Mouse (Mus musculus) colon, adult 2 months (tissue): ENCODE measurements around the gene Gm13083. TPM values are rescaled to one million over a fixed set of nuclear protein-coding genes. Genes with fewer than 3 reads are reported as not detected.

ENCODE experiments used
- polyA plus RNA-seq: library from polyadenylated mRNA; depleted of rRNA; stranded (reverse); fragments of >200 nt; gene quantifications from 2 replicates; pipeline ENCODE4 v1.2.3, GENCODE M21; 2012; rRNA removed

The Gm13083 gene
- polyA plus RNA-seq = not detected in 2 replicates

DNA sequence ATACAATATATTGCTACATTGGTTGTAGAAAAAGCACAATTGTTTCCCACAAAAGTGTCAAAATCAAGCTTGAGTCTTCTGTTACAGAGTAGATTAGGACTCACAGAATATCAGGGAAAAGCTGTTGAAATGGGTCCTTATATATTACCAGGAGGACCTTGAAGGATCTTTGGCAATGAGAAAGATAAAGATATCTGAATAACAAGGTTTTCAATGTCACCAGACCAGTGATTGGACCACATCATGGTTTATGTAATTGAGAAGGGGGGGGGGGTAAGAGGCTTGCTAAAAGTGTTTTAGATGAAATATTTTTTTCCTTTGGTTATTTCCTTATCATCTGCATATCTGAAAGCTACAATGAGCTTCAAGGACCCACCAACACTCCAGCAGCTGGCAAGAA is at the start of gene Gm13083:
Gene Gm13083 (plus strand): TSS at position 301 of the 400 bp plus-strand sequence.

GRCm38 (mm10) chr4:143657146-143657545 is 42.3 kb downstream of the Gm13083 start, which contains the start of gene Gm13088:
Gm13088 (minus strand) TSS chr4:143657246.

Other genes starting within 250 kb of the Gm13083 start
- gene Pramel1, start 220.6 kb upstream of the Gm13083 start, polyA plus RNA-seq = not detected in 2 replicates
- 5.8 and 5.9 TPM in 2 replicates for gene Pramef8, start 202.6 kb upstream of the Gm13083 start, polyA plus RNA-seq
- not detected in 2 replicates for gene Oog4, start 164.7 kb upstream of the Gm13083 start, polyA plus RNA-seq
- not detected in 2 replicates for gene Gm13043, start 103.7 kb upstream of the Gm13083 start, polyA plus RNA-seq
- not detected in 2 replicates for gene Gm13040, start 79.0 kb upstream of the Gm13083 start, polyA plus RNA-seq
- gene BC080695, start 63.3 kb upstream of the Gm13083 start, polyA plus RNA-seq = not detected in 2 replicates
- gene Gm13057, start 63.3 kb upstream of the Gm13083 start, polyA plus RNA-seq = not detected in 2 replicates
- not detected in 2 replicates for gene Gm13088, start 42.2 kb downstream of the Gm13083 start, polyA plus RNA-seq
- gene Gm13089, start 87.7 kb downstream of the Gm13083 start, polyA plus RNA-seq = not detected in 2 replicates
- not detected in 2 replicates for gene Gm13078, start 104.5 kb downstream of the Gm13083 start, polyA plus RNA-seq
- not detected in 2 replicates for gene Gm13023, start 174.3 kb downstream of the Gm13083 start, polyA plus RNA-seq
- not detected in 2 replicates for gene Gm13084, start 201.1 kb downstream of the Gm13083 start, polyA plus RNA-seq
- gene Gm13103, start 231.5 kb downstream of the Gm13083 start, polyA plus RNA-seq = not detected in 2 replicates